Mouse (Mus musculus) embryo, embryonic 11.5 days (tissue): ENCODE results near the gene Cep19.
"Not testable (repeated sequence)": the region's sequence is repeated elsewhere in the genome, so short reads cannot be mapped to it uniquely, and the experiment has no call there.

Experiments
- DNase-seq: peaks from one replicate; pipeline ENCODE4 v3.0.0-alpha.2; 2012; ENCODE audit warnings: low read depth, low spot score

Cep19 gene

GRCm38 (mm10) chr16:32099638-32100150 lies at the start of gene Cep19, which contains the start of gene Pigx:
Gene Cep19, plus strand, starts transcription at chr16:32099800.
Gene Pigx, minus strand, starts transcription at chr16:32099740.
- peak; percentile 91 for DNase-seq

GRCm38 (mm10) chr16:32058817-32059216 lies 40.8 kb upstream of the Cep19 start:
- no peak for DNase-seq

GRCm38 (mm10) chr16:32059840-32060523 lies 39.6 kb upstream of the Cep19 start:
- DNase-seq = no peak

- DNase-seq = no peak
Measured at GRCm38 (mm10) chr16:32062226-32062625, 37.4 kb upstream of the Cep19 start.

- DNase-seq = no peak
Measured at GRCm38 (mm10) chr16:32063900-32064299, 35.7 kb upstream of the Cep19 start.

GRCm38 (mm10) chr16:32066899-32067298 lies 32.7 kb upstream of the Cep19 start:
- no peak for DNase-seq

- DNase-seq = no peak
Measured at GRCm38 (mm10) chr16:32068389-32069300, 31.0 kb upstream of the Cep19 start.

- not testable (repeated sequence) for DNase-seq
Measured at GRCm38 (mm10) chr16:32070070-32070469, 29.5 kb upstream of the Cep19 start.

GRCm38 (mm10) chr16:32075762-32076161 lies 23.8 kb upstream of the Cep19 start:
- no peak for DNase-seq

GRCm38 (mm10) chr16:32076406-32076805 lies 23.2 kb upstream of the Cep19 start:
- DNase-seq = no peak

GRCm38 (mm10) chr16:32077648-32078407 lies 21.8 kb upstream of the Cep19 start:
- DNase-seq = no peak

- peak; percentile 43 for DNase-seq
Measured at GRCm38 (mm10) chr16:32078408-32078990, 21.1 kb upstream of the Cep19 start.

GRCm38 (mm10) chr16:32078991-32079511 lies 20.5 kb upstream of the Cep19 start, which contains the start of gene Pak2:
Gene Pak2, minus strand, starts transcription at chr16:32079342.
- peak; percentile 80 for DNase-seq

- DNase-seq = no peak
Measured at GRCm38 (mm10) chr16:32087629-32088443, 11.8 kb upstream of the Cep19 start.

GRCm38 (mm10) chr16:32091466-32091865 lies 8.1 kb upstream of the Cep19 start:
- DNase-seq = no peak

GRCm38 (mm10) chr16:32097757-32098156 lies 1.8 kb upstream of the Cep19 start:
- DNase-seq = not testable (repeated sequence)

- DNase-seq = peak; percentile 19
Measured at GRCm38 (mm10) chr16:32098897-32099637, 533 bp upstream of the Cep19 start.

GRCm38 (mm10) chr16:32102295-32102694 lies 2.7 kb downstream of the Cep19 start:
- no peak for DNase-seq

GRCm38 (mm10) chr16:32105698-32106097 lies 6.1 kb downstream of the Cep19 start:
- DNase-seq = no peak
